Mouse (Mus musculus) bone marrow, adult 2 months (tissue): ENCODE measurements around the gene Mapkap1. TPM values are rescaled to one million over a fixed set of nuclear protein-coding genes. Genes with fewer than 3 reads are reported as not detected.

ENCODE experiments used
- H3K27ac ChIP-seq: fragments of 200-500 bp; 2 replicates; pipeline ENCODE4 v1.5.1; 2012; ENCODE audit warnings: low read depth, mild to moderate bottlenecking, control low read depth, inconsistent platforms, low read length; ENCODE audit not compliant: control insufficient read depth, poor library complexity, insufficient read depth
- H3K4me1 ChIP-seq: fragments of 200-500 bp; 2 replicates; pipeline ENCODE4 v1.6.1; 2011; ENCODE audit warnings: low read length; ENCODE audit not compliant: control insufficient read depth, insufficient read depth
- H3K4me3 ChIP-seq: fragments of 200-500 bp; replicated peaks from 2 replicates; pipeline ENCODE3; 2011; ENCODE audit warnings: mild to moderate bottlenecking, low read depth, low read length, control low read depth; ENCODE audit not compliant: control insufficient read depth
- CTCF ChIP-seq: fragments of 200-500 bp; IDR thresholded peaks from 2 replicates; pipeline ENCODE4 v1.5.1; 2011; ENCODE audit warnings: low read length, control low read depth; ENCODE audit not compliant: control insufficient read depth, insufficient read depth
- POLR2A ChIP-seq: fragments of 200-500 bp; IDR thresholded peaks from 2 replicates; pipeline ENCODE4 v1.6.1; 2011; ENCODE audit warnings: low read depth, mild to moderate bottlenecking, control low read depth, low read length, borderline replicate concordance; ENCODE audit not compliant: control insufficient read depth
- WGBS: fragments of 180-500 bp; shearing (Covaris S2); methylation state at CpG from one replicate; pipeline ENCODE4 v1.1.7; 2018; 5-methylcytosine and 5-hydroxymethylcytosine counted together
- polyA plus RNA-seq: library from polyadenylated mRNA; stranded (reverse); fragments of >200 nt; gene quantifications from 2 replicates; pipeline ENCODE4 v1.2.4, GENCODE M21; 2011; ENCODE audit warnings: low replicate concordance; ENCODE audit not compliant: missing spikeins, insufficient read depth, insufficient read length

Gene Mapkap1
- polyA plus RNA-seq, 1 experiment = 42.3 TPM

DNA sequence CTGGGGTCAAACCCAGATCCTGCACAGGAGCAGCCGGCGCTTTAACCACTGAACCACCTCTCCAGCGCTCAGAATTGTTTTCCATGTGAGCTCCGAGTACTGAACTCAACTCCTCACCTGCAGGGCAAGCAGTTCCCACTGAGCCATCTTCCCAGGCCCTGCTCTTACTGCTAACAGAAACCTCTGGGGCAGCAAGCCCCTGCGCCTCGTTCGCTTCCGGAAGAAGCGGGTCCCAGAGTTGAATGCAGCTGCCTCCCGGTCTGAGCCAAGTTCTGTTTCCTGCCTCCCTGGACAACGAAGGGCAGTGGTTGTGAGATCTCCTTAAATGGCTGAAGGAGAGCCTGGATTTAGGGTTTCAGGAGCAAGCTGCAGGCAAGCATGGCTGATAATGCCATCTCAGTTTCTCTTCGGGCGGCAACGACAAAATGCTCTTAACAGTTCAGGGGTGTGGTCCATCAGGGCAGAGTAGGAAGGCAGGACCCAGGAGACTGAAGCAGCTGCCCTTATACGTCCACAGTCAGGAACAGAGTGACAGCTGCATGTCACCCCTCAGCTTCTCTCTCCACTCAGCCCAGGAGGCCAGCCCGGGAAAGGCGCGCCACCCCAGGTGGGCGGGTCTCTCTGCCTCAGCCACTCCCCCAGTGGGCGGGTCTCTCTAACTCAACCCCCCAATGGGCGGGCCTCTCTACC is 239.4 kb downstream of the Mapkap1 start:
- WGBS = 5% methylated on average over 21 of the region's 21 CpGs
- Histone ChIP-seq H3K27ac (no peak overlapping the region), H3K4me1 (no peaks in the 10 kb centered on the region; the same call in 1 of the 2 replicates), H3K4me3 (peak overlapping the region; percentile 63)
- TF ChIP-seq POLR2A (no peak), CTCF (no peak)

DNA sequence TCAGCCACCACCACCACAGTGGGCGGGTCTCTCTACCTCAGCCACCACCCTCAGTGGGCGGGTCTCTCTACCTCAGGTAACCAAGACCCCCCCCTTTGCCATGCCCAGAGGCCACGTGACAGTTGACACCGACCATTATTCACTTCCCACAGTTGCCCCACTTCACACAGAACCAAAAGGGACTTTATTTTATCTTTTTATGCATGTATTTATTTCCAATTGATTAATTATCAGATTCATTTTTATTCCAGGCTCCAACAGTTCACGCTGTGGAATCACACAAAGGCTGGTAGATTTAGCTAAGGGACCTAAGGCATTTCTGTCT is 239.9 kb downstream of the Mapkap1 start:
- H3K27ac ChIP-seq = no peak overlapping the region
- WGBS = 10% methylated on average over 5 of the region's 5 CpGs
- H3K4me1 ChIP-seq = no peaks in the 10 kb centered on the region; the same call in 1 of the 2 replicates
- H3K4me3 ChIP-seq = no peak overlapping the region
- TF ChIP-seq CTCF (no peak), POLR2A (no peak)

DNA sequence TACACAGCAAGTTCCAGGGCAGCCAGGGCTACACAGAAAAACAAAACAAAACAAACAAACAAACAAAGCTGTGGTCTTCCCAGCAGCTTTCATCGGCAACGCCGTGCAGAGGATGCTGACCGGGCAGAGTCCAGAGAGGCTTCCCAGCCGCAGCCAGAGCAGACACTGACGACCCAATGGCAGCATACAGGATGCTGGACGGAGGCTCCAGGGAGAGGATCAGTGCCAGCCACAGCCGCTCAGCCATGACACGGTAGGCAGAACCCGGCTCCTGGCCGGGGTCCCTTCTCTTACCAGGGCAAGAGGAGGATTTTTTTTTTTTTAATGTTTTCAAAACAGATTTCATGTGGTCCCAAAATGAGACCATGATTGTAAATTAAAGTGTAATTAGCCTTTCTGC is 240.8 kb downstream of the Mapkap1 start:
- TF ChIP-seq POLR2A (no peak), CTCF (no peak)
- WGBS = 73% methylated on average over 11 of the region's 11 CpGs

DNA sequence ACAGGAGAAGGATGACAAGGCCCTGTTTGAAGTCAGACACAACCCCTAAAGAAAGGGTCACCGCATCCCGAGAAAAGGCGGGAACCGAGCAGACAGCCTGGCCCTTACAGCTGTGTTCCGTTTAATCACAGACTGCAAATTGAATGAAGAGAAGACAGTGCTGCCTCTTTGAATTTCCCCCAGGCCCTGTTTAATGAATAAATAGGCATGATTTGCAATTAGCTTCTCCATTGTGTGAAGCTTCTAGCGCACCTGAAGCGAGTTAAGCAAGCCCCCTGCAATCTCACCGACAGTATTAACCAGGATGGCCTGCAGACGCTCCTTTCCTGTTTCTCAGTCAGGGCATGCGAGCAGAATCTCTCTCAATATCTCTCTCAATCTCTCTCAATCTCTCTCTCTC is 261.2 kb downstream of the Mapkap1 start:
- Histone ChIP-seq H3K4me3 (no peak overlapping the region), H3K27ac (no peak overlapping the region), H3K4me1 (no peaks in the 10 kb centered on the region)
- TF ChIP-seq CTCF (no peak), POLR2A (no peak)
- WGBS = 76% methylated on average over 10 of the region's 10 CpGs

More for the DNA sequence above, 240.8 kb downstream of the Mapkap1 start:
- Histone ChIP-seq H3K27ac (no peak overlapping the region), H3K4me1 (no peaks in the 10 kb centered on the region; the same call in 1 of the 2 replicates), H3K4me3 (no peak overlapping the region)

DNA sequence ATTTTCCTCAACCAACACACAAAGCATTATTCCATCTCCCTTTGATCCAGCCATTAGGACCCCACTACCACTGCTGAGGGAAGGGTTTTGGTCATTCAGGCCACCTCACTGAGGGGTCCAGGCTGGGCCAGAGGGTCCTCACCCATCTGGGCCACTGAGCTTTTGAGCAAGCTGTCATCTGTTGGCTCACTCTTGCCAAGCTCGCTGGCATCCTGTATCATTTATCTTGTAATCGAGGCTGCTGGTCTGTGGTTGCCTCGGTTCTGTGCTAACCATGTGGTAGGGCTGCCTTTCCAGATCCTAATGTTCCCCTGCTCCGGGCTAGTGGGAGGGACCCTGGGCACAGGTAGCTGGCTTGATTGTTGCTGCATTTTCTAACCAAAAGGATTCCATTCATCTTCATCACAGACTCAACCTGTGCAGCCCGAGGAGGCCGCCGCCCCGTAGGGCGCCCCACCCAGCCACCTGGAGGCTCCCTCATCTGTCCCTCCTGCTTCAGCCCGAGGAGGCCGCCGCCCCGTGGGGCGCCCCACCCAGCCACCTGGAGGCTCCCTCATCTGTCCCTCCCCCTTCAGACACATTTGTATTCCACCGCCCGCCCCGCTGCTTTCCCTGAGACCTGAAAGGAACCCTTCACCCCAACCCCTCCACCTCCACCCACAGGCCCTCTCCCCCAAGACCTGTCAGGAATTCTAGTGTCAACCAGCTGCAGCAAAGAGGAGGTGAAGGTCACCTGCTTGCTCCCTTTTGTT is 262.0 kb downstream of the Mapkap1 start:
- WGBS = 65% methylated on average over 17 of the region's 17 CpGs
- Histone ChIP-seq H3K4me3 (no peak overlapping the region), H3K4me1 (no peaks in the 10 kb centered on the region), H3K27ac (no peak overlapping the region)
- TF ChIP-seq POLR2A (no peak), CTCF (no peak)

DNA sequence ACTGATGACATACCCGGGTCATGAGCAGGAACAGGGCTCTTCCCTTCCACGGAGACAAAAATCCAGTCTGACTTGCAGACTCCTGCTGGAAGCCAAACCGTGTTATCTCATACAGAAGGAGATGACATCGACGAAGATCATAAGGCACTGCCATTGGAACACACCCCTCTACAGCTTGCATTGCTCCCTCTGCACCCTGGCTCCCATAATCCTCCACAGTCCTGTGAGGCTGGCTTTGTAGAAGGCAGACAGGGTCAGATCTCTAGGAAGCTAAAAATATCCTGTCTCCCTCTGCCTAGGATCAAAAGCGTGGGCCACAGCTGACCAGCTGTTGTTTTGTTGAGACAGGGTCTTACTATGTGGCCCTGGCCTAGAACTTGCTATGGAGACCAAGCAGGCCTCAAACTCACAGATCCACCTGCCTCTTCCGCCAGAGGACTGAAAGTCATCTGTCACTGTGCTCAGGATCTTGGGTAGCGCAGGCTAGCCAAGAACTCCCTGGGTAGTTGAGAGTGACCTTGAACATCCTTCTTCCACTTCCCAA is 262.7 kb downstream of the Mapkap1 start:
- no peak overlapping the region for H3K4me3 ChIP-seq
- 75% methylated on average over 8 of the region's 8 CpGs for WGBS
- no peaks in the 10 kb centered on the region for H3K4me1 ChIP-seq
- H3K27ac ChIP-seq = no peak overlapping the region
- no peak for TF ChIP-seq POLR2A
- no peak for TF ChIP-seq CTCF

DNA sequence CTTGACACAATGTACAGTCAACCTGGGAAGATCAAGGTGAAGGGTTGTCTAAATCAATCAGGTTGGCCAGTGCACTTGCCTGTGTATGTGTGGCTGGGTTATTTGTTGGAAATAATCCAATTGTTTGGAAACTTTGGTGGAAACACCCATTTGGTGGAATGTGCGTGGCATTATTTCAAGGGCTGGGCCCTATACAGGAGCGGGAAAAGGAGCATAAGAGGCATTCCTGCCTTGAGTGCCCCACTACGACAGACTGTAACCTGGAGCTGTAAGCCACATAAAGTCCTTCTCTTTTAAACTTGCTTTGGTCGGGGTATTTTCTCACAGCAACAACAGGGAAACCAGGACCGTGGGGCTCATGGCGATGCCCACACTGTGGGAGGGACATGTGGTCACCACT is 263.9 kb downstream of the Mapkap1 start:
- H3K4me3 ChIP-seq = no peak overlapping the region
- H3K4me1 ChIP-seq = no peaks in the 10 kb centered on the region
- no peak overlapping the region for H3K27ac ChIP-seq
- 61% methylated on average over 6 of the region's 6 CpGs for WGBS
- no peak for TF ChIP-seq POLR2A
- no peak for TF ChIP-seq CTCF

DNA sequence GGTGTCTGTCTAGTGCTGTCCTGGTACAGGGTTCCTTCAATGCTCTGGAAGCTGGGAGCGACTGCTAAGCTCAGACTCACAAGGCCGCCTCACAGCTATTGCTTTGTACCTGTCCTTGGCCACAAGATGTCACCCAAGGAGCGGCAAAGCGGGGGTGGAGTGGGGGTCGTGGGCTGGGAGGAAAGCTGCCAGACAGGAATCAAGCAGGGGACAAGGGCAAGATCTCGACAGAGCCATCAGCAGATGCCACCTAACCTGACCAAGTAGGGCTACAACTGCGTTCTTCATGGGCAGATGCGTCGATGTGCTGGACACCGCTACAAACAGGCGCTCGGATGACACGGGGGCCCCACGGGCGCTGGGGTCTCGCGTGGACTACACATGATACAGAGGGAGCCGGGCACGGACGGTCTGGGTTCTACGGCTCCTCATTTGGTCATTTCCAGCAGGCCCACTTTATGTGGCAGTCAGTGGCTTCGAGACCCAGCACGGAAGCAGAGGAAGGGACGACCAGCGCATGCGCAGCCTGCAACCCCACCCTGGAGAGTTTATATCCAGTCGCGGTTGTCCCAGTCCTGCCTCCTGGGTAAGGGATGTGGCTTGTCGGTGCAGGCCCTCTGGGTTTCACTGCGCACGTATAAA is 264.9 kb downstream of the Mapkap1 start:
- peak overlapping the region; percentile 82 for H3K4me3 ChIP-seq
- 0 out of 2 replicates have a peak overlapping the region, but pooled peaks have one; percentile 23 for H3K27ac ChIP-seq
- no peaks in the 10 kb centered on the region for H3K4me1 ChIP-seq
- WGBS = 13% methylated on average over 31 of the region's 31 CpGs
- TF ChIP-seq POLR2A (no peak), CTCF (peak; percentile 54)
